Mouse (Mus musculus): ENCODE measurements around the gene Acsf2.
A peak's percentile ranks its signal among the peaks of the same experiment; 100 is the strongest.

The Acsf2 gene

DNA sequence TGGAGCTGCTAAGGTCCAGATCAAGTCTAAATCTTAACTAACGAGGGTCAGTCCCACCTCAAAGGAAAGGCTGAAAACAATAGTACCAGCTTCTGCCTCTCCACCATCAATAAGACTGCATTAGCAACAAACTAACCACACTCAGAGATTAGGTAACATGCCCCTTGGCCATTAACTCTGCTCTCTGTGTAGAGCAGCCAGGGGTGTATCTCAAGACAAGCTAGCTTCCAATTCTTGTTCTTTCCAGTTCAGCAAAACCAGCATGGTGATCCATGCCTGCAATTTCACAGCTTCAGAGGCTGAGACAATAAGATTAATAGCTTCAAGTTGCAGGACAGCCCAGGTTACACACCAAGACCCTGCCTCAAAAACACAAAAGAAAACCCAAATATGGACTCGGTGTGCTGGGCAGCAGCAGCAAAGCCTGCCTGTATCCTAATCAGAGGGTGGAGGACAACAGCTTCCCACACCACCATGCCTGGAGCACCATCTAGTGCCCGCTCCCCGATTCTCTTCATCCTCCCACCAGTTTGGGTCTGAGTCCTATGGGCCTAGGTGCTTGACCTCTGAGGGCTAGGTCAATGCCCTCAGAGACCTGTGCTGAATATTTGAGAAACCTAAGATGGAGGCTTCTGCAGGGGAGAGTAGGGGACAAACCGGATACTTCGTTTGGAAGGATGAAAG lies 3.1 kb downstream of the Acsf2 start:
- no peak for DNase-seq (ENCODE audit: low spot score)

DNA sequence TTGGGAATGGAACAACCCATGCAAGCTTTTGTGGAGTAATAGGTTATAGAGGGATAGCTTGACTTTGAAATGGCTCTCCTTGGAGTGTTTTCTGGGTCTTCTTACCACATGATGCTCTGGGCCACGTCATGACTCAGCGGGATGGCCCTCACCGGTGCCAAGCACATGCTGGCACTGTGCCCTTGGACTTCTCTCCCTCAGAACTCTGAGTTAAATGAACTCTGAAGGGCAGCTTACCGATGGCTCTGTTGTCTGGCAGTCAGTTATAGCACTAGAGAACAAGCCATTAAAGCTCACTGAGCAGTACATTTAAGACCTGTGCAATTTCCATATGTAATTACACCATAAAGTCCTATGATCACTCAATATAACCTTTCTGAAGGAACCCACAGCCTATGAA lies 4.4 kb downstream of the Acsf2 start:
- DNase-seq (ENCODE audit: low spot score), result peak; percentile 33

DNA sequence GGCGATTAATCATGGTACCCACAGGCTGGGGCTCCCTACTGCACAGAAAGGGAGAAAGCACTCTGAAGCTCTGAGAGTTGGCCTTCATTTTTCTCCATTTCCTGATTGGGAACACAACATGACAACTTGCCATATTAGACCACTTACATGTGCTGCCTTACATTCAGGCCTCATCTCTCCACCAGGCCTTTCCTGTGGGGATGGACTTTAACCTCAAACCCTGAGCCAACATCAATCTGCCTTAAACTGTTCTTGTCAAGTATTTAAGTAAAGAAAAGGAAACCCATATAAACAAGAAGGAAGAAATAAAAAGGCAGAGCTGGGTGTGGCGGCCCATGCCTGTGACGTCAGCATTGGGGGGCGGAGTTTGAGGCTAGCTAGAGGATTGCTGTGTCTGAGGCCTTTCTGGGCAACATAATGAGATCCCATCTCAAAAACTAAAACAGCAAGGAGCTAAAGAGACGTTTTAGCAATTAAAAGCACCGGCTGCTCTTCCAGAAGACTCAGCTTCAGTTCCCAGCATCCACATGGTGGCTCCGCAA lies 5.3 kb downstream of the Acsf2 start:
- no peak for DNase-seq (ENCODE audit: low spot score)

DNA sequence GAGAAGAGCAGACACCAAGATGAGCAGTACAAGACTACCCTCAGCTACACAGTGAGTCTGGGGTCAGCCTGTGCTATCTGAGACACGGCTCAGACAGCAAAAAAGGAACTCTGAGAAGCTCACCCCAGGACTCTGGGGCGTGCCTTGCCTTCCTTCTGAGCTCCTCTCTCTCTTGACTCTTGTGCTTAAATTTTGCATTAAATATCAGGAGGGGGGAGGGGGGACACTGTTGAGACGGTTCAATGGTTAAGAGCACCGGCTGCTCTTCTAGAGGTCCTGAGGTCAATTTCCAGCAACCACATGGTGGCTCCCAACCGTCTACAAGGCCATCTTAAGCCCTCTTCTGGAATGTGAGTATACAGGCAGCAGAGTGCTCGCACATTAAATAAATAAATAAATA lies 14.2 kb downstream of the Acsf2 start:
- DNase-seq (ENCODE audit: low spot score), result no peak

DNA sequence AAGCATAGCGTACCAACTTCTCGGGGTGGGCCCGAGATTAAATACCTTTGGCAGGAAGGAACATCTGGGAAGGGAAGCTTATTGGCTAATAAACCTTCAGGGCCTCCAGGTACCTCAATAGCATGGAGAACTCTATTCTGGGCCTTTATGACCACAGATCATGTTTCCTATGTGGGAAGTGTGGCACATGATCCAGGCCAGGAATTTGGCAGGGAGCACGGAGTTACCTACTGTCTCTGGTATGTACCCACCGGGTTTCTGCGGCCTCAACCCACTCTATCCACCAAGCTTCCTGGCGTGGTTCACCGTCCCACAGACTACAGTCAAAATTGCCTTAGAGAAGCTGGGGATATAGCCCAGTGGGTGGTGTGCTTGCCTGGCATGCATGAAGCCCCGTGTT lies 16.6 kb downstream of the Acsf2 start:
- DNase-seq (ENCODE audit: low spot score), result no peak

DNA sequence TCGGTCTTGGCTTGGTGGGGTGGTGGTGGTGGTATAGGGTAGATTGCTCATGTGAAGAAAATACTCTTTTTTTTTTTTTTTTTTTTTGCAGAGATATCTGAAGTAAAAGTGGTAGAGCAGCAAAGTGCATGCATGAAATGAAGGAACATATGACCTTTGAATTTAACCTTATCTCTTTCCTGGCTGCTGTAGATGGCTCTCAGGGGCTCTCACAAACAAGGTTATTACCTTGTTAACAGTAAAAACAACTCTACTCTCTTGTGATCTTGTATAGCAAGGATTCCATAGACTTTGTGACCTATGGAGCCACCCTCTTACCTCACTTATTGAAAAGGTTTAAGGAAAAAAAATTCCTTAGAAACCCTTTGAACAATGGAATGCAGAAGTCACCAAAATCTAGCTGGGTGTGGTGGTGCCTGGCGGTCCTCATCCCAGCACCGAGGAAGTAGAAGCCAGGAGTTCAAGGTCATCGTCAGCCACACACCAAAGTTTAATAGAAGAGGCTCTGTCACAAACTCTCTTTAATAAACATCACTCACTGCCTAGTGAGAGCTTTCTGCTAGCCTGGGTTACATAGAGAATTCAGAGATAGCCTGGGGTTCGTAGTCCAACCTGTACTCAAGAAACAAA lies 21.4 kb downstream of the Acsf2 start:
- no peak for DNase-seq (ENCODE audit: low spot score)

DNA sequence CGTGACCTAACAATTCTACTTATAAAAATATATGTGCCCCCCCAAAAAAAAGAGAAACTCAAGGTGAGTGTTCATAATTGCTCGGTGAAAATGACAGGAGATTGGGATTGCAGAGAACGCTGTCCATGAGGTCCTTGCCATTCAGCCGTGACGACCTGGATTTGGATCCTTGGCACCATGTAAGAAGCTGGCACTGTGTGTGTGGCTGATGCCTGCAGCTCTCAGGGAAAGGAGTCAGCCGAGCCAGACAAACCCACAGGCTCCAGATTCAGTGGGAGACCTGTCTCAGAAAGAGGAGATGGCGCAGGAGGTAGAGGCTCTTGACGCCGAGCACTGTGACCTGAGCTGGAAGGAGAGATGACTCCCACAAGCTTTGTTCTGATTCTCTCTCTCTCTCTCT lies 25.3 kb downstream of the Acsf2 start:
- no peak for DNase-seq (ENCODE audit: low spot score)

DNA sequence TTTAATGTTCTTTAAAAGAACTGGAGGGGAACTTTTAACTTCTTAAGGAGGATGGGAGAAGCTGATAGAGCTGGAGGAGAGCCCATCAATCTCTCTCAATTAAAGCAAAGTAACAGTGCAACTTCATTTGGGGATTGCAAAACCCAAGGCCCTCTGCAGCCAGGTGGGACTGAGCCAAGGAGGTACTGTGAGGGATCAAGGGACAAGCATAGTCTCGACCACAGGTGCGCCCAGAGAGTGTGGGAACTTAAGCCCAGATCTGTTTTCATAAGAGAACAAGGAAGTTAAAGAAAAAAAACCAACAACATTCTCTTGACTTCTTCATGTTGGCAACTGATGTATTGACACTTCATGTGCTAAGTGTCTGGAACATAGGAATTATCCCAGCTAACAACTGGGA lies 26.6 kb downstream of the Acsf2 start:
- DNase-seq (ENCODE audit: low spot score), result no peak

DNA sequence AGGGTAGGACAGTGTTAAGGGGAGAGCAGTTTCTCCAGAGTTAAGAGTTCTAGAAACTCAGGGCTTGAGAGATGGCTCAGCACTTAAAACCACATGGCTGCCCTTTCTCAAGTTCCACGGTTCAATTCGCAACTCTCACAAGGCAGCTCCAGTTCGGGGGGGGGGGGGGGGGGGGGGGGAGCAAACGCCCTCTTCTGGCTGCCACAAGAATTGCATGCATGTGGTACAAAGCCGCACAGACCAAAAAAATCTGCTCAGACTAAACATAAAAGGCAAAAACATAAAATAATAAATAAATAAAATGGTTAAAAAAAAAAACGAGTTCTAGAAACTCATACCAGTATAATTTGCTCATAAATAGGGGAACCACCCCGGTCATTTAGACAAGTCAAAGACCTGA lies 27.1 kb downstream of the Acsf2 start:
- no peak for DNase-seq (ENCODE audit: low spot score)

DNA sequence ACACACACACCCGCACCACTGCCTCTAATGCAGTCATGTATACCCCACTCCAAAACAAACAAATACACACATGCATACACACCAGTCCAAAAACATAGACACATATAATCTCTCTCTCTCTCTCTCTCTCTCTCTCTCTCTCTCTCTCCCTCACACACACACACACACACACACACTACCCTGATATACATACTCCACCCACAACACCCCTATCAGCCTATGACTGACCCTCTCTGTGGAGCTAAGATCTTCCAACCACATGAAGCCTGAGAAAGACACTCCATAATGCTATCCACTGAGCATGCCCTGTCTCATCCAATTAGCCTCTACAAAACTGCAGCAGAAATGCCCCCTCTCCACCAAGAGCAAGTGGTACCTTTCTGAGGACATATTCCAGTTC lies 29.8 kb downstream of the Acsf2 start:
- no peak for DNase-seq (ENCODE audit: low spot score)

DNA sequence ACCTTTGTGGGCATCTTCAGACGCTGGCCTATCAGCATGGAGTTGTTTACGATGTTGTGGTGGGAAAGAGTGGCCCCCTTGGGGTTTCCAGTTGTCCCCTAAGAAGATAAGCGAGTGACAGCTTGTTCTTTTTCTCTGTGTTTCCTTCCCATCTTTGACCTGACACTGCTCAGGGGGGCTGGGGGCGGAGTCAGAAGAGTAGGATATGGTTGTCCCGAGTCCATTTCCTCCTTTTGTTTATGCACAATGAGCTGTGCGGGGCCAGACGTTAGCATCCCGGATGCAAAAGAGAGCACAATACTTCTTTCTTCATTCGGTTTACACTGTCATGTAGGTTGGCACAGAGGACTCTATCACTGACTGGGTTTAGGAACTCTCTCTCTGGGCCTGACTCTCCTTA lies 31.1 kb downstream of the Acsf2 start:
- DNase-seq (ENCODE audit: low spot score), result no peak

DNA sequence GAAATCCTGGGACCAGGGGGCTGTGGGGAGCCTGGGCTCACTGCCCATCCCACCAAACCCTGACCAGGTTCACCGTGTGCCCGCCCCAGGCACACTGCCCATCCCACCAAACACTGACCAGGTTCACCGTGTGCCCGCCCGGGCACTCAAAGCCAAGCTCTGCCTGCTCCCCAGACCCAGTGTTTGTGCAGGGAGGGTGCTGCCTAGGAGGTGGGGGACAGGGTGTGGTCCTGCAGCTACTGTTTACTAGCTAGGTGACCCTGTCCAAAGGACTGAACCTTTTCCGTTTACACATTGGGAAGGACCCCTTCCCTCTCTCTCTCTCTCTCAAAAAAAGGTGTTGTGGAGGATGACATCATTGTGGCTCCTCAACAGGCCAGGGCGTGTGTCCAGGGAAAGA lies 34.3 kb downstream of the Acsf2 start:
- no peak for DNase-seq (ENCODE audit: low spot score)

DNA sequence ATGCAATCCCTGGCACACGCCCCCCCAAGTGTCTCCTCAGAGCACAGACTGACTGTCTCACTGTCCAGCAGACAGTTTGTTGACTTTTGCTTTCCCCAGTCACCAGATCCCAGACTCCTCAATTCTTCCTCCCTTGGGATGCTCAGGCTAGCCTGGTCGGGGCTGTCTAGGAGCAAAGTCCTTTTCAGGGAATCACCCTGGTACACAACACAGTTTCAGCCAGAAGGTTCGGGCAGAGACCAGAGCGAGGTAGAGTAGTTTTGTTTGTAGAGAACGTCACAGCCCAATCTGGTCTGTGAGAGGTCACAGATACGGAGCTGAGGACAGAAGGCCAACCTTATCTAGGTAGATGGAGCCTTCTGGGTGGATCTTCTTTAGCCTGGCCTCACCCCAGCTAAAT lies 35.1 kb downstream of the Acsf2 start:
- no peak for DNase-seq (ENCODE audit: low spot score)

DNA sequence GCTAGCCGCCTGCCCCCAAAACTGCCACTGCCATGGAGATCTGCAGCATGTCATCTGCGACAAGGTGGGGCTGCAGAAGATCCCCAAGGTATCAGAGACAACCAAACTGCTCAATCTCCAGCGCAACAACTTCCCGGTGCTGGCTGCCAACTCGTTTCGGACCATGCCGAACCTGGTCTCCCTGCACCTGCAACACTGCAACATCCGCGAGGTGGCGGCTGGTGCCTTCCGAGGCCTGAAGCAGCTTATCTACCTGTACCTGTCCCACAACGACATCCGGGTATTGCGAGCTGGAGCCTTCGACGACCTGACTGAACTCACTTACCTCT lies 36.6 kb downstream of the Acsf2 start:
- DNase-seq (ENCODE audit: low spot score), result no peak

DNA sequence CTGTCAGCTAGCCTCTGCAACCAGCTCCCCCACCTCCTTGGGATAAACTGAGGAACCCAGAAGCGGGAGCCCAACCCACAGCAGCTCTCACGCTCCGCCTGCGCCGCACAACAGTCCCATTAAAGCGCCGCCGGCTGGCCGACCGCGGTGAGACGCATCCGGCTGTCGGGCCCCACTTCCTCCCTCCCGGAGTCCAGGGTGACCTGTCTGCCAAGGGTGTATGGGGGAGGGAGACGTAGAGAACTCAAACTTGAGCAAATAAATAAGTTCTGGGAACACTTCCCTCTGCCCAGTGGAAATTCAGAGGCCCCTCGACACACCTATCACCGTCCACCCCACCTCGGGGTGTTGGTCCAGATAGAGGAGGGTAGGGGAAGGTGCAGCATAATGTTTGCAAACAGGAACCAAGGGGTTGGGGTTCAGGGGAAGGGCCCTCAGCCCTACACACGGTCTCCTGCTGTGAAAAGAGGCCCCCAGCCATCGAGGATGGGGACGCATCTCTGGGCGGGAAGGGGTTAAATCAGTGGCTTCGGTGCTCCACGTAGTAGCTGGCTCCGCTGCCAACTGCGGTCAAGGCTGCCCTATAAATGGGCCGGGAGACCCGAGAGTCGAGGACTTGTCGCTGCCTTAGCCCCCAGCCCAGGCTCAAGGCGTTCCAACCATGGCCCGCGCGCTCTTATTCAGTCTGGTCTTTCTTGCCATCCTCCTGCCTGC lies 37.1 kb downstream of the Acsf2 start, which contains the start of gene Chad:
Chad (plus strand) TSS at position 611 of the 714 bp plus-strand sequence.
- DNase-seq (ENCODE audit: low spot score), result peak; percentile 59

DNA sequence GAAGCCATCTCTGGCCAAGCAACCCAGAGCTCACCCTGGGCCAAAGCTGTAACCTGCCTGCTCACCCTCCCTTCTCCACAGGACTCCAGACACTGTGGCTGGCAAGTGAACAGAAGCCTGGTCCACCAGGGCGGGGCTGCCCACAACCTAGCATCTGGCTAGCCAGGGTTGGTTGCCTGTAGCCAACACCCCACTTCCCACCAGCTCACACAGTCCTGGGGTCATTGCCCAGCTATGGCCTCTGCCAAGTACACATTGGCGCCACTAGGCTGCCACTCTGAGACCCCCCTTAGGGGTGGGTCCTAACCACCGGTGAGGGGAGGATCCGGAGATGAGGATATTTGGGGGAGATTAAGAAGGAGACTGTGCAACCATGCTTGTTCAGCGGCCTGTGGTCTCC lies 37.9 kb downstream of the Acsf2 start:
- DNase-seq (ENCODE audit: low spot score), result no peak

DNA sequence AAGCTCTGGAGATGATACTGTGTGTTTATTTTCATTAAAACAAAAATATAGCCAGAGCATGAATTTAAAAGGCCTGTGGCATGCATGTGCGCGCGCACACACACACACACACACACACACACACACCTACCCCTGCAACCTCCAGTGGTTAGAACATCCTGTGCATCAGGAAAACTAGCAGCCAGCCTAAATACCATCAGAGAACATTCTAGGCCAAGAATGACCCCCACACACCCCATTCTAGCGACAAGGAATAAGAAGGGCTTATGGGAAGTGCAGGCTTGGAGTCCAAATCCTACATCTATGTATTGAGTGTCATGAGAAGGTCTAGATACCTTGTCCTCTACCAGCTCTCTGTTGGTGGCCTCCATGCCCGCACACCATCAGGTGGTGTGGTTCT lies 38.3 kb downstream of the Acsf2 start:
- DNase-seq (ENCODE audit: low spot score), result no peak

DNA sequence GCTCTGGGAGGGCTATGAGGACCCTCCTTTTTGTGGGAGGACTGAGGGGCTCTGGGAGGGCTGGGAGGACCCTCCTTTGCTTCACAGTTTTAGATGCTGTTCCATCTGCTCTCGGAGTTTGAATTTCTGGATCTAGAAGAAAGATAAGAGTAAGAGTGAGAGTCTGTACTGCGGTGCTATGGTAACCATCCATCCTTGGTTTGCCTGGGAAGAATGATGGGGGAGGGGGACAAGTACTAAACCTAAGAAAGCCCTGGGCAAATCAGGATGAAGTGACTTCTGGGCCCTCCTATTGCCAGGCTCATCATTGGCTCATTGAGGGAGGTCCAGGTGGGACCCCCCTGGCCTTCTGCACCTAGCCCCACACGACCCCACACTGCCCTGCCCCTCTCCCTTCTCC lies 43.4 kb downstream of the Acsf2 start:
- no peak for DNase-seq (ENCODE audit: low spot score)

DNA sequence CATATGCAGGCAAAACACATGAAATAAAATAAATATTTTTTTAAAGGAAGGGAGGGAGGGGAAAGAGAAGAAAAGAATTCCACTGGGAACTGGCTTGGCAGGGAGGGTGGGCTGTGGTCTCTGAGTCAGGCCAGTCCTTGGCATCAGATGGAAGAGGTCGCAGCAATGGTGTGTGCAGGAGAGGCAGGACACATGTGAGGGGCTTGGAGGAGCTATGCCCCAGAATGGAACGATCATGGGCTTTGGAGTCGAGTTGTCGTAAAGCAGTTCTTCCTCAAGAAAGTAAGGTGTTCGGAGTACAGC lies 51.3 kb downstream of the Acsf2 start:
- DNase-seq (ENCODE audit: low spot score), result no peak

DNA sequence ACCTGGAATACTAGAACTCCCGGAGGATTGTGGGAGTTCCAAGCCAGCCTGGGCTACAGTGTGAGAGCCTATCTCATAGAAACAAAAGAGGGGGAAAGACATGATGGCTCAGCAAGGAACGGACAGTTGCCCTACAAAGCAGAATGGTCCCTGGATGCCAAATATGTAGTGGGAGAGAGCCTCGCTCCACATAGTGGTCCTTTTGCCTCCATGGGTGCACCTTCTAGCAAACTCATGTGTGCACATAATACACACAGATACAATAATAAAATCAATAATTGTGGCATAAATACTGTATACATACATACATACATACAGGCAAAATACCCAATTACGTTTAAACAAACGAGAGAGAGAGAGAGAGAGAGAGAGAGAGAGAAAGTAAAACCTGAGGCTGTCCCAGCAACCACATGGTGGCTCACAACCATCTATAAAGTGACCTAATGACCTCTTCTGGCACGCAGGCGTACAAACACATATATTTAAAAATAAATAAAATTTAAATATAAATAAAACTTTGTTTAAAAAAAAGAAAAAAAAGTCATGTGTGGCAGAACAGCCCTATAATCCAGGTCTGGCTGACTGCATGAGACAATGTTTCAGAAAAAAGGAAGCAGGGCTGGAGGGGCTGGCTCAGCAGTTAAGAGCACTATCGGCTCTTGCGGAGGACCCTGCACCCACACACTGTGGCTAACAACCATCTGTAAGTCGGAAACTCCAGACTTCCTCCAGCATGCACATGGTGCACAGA lies 51.8 kb downstream of the Acsf2 start:
- DNase-seq (ENCODE audit: low spot score), result no peak

DNA sequence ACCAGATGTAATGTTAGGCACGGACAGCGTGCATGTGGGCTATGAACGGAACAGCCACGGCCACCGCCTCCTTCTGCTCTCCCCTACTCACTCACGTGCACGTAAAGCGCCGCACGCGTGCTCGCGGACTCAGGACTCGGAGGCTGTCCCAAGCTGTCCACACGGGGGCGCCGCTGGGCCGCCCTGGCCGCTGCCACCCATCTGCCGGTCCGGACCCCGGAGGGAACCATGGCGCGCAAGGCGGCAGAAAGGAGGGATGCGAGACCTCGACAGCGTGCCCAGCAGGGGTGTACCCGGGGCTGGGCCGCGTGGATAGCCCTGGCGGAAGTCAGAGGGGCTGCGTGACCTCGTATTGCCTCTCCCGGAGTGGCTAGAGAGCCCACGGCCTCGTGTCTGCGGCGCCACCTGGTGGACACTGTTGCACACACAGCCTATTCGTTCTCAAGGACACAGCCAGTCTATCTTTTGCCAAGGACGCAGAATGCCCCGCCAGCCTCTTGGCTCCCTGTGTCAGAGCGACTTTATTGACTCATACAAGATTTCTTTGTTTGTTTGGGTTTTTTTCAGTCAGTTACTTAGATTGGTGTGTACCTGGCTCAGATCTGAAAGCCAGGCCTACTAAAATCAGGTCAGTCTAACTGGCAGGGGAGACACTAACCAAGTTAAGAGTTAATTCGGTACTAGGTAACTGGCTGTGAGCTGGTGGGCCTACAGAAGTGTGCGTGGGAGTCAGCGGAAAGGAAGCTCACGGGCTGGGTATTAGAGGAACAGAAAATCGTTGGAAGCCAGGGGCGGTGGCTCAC lies 52.6 kb downstream of the Acsf2 start, which contains the start of gene Rsad1:
Rsad1 (minus strand) TSS at position 368 of the 803 bp plus-strand sequence.
- DNase-seq (ENCODE audit: low spot score), result peak; percentile 94
